Comparison of ENCODE assay signal across 14 mouse cellular contexts in the genomic region with DNA sequence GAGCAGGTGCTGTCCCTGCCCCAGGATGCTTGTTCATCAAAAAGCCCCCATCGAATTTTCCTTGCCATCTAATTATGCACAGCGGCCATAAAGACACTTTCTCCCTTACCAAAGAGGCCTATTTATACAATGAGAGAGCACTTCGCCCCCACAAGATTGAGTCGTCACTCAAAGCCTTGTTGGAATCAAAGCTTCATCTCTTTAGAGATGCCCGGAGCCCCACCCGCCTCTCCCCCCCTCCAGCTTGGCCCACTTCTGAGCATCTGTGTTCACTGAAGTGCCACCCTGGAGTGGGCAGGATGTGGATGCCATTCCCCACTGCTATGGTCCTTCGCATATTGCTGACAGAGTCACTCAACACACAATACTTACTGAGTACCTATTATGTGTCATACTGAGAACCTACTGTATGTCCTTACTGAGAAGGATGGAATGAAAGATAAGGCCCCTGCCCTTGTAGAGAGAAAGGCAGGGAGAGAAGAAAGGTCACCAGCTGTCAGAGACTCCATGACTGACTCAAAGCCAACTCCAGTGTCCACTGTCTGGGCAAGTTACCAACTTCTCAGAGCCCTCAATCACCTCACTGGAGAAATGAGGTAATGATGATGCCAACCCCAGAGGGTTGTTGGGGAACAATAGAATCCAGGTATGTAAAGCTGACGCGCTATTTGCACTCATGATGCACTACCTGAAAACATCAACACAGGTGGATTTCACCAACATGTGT.
DNase-seq lines count a peak whose midpoint lies in the region.
"Had no signal": no experiment of that assay in that cellular context is flagged by ENCODE, and none has a peak within 500 bp of the region (broad histone marks: within the 10 kb centered on the region; RNA-seq: fewer than 3 reads in every experiment).

No protein-coding gene starts in this region.

- DNase-seq in heart, postnatal 4 days = peak; percentile 40
- DNase-seq in heart, postnatal 14 days = no peak
- peak; percentile 41 for DNase-seq in right cerebral cortex, adult 18-20 months
- DNase-seq in right cerebral cortex, postnatal 4 days = no peak
- peak; percentile 65 for DNase-seq in adrenal gland, postnatal 14 days
- DNase-seq in cerebellum, adult 18-20 months = no peak
- DNase-seq in cerebellum, adult 11 months = no peak
- DNase-seq: cerebellum, postnatal 36 days; embryo, embryonic 11 days; kidney, adult 9 months; kidney, postnatal 14 days; liver; lung, postnatal 36 days; spleen, adult 18-20 months had no signal

- intact Hi-C loops in heart, postnatal 14 days (cut with DNase I) = no loop called here

Comparison
In these comparisons a context has a peak if more than half of its experiments do, and no peak if none do; other contexts are left out.
1. DNase-seq: peak in heart, postnatal 4 days (single experiment), right cerebral cortex, adult 18-20 months (single experiment) and adrenal gland, postnatal 14 days (single experiment); none in heart, postnatal 14 days (0 of 2), right cerebral cortex, postnatal 4 days (single experiment), cerebellum, adult 18-20 months (0 of 2) and cerebellum, adult 11 months (single experiment).